Mouse (Mus musculus): Measurements from ENCODE around the gene Mettl7a2. TPM values are rescaled to one million over a fixed set of nuclear protein-coding genes. Genes with fewer than 3 reads are reported as not detected.
"Not testable (repeated sequence)": the region's sequence is repeated elsewhere in the genome, so short reads cannot be mapped to it uniquely, and the experiment has no call there.

The Mettl7a2 gene
- total RNA-seq, 2 experiments from 2014 or later: 0.27 TPM; not detected in 1

- peak; percentile 69 for DNase-seq
Observed at GRCm38 (mm10) chr15:100337847-100338246, 15.2 kb upstream of the Mettl7a2 start.

- not testable (repeated sequence) for DNase-seq
Observed at GRCm38 (mm10) chr15:100341314-100341980, 11.6 kb upstream of the Mettl7a2 start.

- peak; percentile 21 for DNase-seq
Observed at GRCm38 (mm10) chr15:100345484-100345883, 7.5 kb upstream of the Mettl7a2 start.

- DNase-seq: no peak
Observed at GRCm38 (mm10) chr15:100346761-100347160, 6.2 kb upstream of the Mettl7a2 start.

- DNase-seq: no peak
Observed at GRCm38 (mm10) chr15:100349496-100349895, 3.5 kb upstream of the Mettl7a2 start.

- DNase-seq: peak; percentile 14
Observed at GRCm38 (mm10) chr15:100351501-100352060, 1.4 kb upstream of the Mettl7a2 start.

GRCm38 (mm10) chr15:100353399-100353798 lies 399 bp downstream of the Mettl7a2 start:
- DNase-seq: not testable (repeated sequence)

- no peak for DNase-seq
Observed at GRCm38 (mm10) chr15:100355876-100356275, 2.9 kb downstream of the Mettl7a2 start.

GRCm38 (mm10) chr15:100364242-100364641 lies 11.2 kb downstream of the Mettl7a2 start, which contains the start of gene Higd1c:
Higd1c (plus strand) TSS chr15:100364542.
- DNase-seq: no peak

GRCm38 (mm10) chr15:100365967-100366366 lies 13.0 kb downstream of the Mettl7a2 start:
- not testable (repeated sequence) for DNase-seq

- no peak for DNase-seq
Observed at GRCm38 (mm10) chr15:100367119-100367518, 14.1 kb downstream of the Mettl7a2 start.

- DNase-seq: peak; percentile 73
Observed at GRCm38 (mm10) chr15:100375066-100375465, 22.1 kb downstream of the Mettl7a2 start.

- not testable (repeated sequence) for DNase-seq
Observed at GRCm38 (mm10) chr15:100377847-100378505, 25.0 kb downstream of the Mettl7a2 start.

- DNase-seq: no peak
Observed at GRCm38 (mm10) chr15:100379658-100380057, 26.7 kb downstream of the Mettl7a2 start.

GRCm38 (mm10) chr15:100380104-100380503 lies 27.1 kb downstream of the Mettl7a2 start:
- no peak for DNase-seq

GRCm38 (mm10) chr15:100385705-100386104 lies 32.7 kb downstream of the Mettl7a2 start:
- DNase-seq: no peak

- DNase-seq: no peak
Observed at GRCm38 (mm10) chr15:100387544-100388223, 34.7 kb downstream of the Mettl7a2 start.

- DNase-seq: no peak
Observed at GRCm38 (mm10) chr15:100388224-100388835, 35.3 kb downstream of the Mettl7a2 start.

- DNase-seq: no peak
Observed at GRCm38 (mm10) chr15:100388886-100389285, 35.9 kb downstream of the Mettl7a2 start.

GRCm38 (mm10) chr15:100391066-100391465 lies 38.1 kb downstream of the Mettl7a2 start:
- DNase-seq: no peak

- no peak for DNase-seq
Observed at GRCm38 (mm10) chr15:100391599-100391998, 38.6 kb downstream of the Mettl7a2 start.

- DNase-seq: no peak
Observed at GRCm38 (mm10) chr15:100393016-100393415, 40.0 kb downstream of the Mettl7a2 start.
